Mouse (Mus musculus): ENCODE data around the gene Adal.

Adal gene

DNA sequence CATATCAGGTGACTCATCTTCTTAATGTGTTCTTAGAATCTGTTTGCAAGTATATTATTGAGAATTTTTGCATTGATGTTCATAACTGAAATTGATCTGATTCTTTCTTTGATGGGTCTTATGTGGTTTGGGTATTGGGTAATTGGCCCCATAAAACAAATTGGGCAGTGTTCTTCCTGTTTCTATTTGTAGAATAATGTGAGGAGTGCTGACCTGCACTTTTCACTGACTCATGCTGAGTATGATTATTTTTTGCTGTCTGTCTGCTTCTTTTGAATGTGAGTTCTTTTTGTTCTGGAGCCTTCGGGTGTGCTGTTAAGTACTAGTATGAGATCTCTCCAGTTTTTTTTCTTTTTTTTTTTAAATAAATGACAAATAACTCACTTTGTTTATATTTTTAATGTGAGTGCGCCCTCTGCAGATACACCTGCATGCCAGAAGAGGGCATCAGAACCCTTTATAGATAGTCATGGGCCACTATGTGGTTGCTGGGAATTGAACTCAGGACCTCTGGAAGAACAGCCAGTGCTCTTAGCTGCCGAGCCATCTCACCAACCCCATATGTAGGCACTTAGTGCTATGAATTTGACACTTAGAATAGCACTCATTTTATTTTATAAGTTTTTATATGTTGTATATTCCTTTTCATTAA, 38.7 kb downstream of the Adal start:
- DNase-seq (ENCODE audit: low read depth, low spot score), result no peak

DNA sequence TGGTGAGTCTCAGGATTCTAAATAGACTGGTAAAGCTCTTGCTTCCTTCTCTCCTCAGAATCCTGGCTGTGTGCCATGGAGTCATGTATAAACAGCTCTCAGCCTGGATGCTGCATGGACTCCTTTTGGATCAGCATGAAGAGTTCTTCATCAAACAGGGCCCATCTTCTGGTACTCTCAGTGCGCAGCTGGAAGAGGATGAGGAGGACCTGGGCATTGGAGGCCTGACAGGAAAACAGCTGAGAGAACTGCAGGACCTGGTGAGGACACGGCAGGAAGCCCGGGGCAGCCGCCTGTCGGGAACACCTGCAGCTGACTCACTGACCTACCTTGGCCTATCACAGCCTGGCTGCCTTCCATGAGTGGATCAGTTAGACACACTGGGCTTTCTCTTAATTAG, 43.2 kb downstream of the Adal start:
- DNase-seq (ENCODE audit: low read depth, low spot score), result no peak

DNA sequence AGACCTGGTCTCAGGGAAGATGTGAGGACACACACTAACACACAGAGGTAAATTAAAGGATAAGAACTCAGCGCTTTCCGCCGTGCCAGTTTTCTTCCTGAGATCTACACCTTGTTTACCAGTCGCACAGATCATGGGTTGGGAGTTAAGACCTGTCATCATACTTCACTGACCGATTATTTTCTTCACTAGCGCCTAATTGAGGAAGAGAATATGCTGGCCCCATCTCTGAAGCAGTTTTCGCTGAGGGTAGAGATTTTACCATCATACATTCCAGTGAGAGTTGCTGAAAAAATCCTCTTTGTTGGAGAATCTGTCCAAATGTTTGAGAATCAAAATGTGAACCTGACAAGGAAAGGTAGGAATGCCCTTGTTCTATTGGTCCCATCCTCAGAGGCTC, 43.9 kb downstream of the Adal start:
- no peak for DNase-seq (ENCODE audit: low read depth, low spot score)

DNA sequence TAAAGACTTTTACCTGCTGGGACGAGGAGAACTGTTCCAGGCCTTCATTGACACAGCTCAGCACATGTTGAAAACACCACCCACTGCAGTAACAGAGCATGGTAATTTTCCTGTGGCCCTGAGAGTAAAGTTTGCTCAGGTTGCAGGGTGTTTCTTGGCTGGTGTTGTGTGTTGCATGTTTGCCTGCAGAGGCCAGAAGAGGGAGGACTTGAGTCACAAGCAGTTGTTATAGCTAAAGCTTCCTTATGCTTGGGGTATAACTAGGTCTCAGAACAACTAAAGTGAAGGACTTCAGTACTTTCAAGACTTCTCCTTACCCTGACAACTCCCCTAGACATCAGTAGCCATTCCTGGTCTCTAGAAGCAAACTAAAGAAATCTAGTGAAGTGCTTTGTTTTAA, 48.3 kb downstream of the Adal start:
- no peak for DNase-seq (ENCODE audit: low read depth, low spot score)

DNA sequence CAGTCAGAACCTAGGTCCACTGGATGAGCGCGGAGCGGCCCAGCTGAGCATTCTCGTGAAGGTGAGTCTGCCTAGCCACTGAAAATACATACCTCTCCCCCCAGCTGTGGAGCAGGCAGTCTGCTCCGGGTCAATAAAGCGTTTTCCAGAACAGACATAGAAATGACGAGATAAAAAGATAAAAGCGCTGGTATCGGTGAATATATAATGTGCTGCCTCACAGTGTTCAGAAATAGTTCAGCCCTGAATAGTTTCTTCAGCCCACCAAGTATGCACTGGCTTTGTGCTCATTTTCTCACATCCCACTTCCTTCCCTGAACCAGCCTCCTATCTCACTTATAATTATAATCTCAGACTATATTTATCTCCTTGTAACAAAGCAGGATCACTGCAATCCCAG, 55.2 kb downstream of the Adal start:
- no peak for DNase-seq (ENCODE audit: low read depth, low spot score)

DNA sequence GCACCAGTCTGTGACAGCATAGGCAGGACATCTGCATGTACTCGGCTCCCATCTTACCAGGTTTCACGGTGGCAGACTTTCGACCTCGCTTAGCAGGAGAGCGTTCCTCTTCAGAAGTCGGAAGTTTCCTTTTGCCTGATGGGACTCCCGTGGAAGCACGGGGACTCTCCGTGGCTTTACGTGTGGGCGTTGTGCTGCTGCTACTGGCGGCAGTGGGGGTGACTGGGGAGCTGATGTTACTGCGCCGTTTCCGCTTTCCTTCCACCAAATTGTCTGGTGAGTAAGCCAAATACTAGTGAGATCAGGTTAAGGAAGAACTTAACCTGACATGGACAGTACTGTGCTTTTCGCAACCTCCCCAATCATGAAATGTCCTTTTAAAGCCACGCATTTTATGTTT, 64.0 kb downstream of the Adal start:
- no peak for DNase-seq (ENCODE audit: low read depth, low spot score)

Measured in skeletal muscle tissue, adult 2 months (tissue).